Mouse (Mus musculus): ENCODE measurements around the gene Ahnak2. TPM values are rescaled to one million over a fixed set of nuclear protein-coding genes. Genes with fewer than 3 reads are reported as not detected.

Gene Ahnak2
- total RNA-seq, 2 experiments from 2014 or later: 13.8 to 14.5 TPM

DNA sequence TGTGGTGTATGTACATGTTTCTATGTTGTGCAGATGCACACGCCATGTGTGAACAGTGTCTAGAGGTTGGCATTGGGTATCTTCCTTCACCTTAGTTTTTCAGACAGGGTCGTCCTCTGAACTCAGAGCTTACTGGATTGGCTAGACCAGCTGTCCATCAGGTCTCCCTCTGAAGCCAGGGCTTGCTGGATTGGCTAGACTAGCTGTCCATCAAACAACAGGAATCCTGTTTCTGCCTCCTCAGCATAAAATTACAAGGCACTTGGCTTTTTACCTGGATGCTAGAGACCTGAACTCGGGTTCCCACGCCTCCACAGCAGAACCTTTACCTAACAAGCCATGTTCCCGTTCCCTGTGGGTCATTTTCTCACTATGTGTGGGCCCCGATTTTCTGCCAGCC is 33.4 kb downstream of the Ahnak2 start:
- DNase-seq (ENCODE audit: extremely low spot score in 1 of 2, low spot score in 2 of 2): no peak
- intact Hi-C loops (cut with DNase I): no loop called here

DNA sequence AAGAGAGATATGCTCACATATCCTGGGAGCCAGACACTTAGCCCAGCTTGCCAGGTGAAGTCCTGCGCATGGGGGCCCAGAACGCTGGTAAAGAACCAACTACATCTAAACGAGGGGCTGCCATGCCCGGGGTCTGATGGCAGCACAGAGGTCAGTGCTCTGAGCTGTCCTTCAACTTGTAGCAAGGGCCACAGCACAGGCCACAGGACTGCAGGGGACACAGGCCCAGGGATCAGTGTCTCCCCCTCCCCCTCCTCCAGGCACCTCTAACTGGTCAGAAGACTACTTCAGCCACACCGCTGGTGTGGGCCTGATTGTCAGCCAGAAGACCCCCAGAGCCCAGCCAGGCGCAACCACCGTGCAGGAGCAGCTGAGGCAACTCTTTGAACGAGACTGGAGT is 34.3 kb downstream of the Ahnak2 start:
- no peak for DNase-seq (ENCODE audit: extremely low spot score in 1 of 2, low spot score in 2 of 2)
- intact Hi-C loops (cut with DNase I): no loop called here

- intact Hi-C loops (cut with DNase I): no loop called here
- no peak for DNase-seq (ENCODE audit: extremely low spot score in 1 of 2, low spot score in 2 of 2)
These were observed 35.2 kb downstream of the Ahnak2 start for GRCm38 (mm10) chr12:112767036-112767890.

DNA sequence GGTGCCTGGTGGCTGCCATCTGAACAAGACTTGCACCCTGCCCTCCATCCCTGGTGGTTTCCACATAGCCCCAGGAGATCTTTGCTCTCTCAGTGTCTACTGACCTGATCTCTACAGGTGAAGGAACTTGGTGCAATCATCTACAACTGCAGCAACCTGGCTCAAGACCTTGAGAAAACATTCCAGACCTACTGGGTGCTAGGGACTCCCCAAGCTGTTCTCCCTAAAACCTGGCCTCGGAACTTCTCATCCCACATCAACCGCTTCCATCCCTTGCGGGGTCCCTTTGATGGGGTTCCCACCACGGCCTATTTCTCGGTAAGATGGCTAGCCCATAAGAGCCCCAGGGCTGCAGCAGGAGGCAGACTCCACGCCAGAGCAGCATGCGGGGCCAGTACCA is 35.9 kb downstream of the Ahnak2 start:
- no peak for DNase-seq (ENCODE audit: extremely low spot score in 1 of 2, low spot score in 2 of 2)
- intact Hi-C loops (cut with DNase I): no loop called here

DNA sequence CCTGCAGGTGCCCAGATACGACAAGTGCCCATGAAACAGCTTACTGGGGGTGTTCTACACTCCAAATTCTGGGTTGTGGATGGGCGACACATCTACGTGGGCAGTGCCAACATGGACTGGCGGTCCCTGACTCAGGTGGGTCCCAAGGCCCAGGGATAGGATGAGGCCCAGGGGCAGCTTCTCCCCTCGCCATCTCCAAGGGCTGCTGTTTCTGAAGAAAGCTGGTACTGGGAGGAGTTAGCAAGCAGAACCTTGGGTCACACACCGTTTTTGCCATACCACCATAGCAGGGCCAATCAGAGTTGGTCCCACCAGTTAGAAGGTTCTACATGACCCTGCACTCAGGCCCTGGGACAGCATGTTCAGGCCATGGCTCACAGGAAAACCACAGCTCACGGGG is 37.5 kb downstream of the Ahnak2 start:
- intact Hi-C loops (cut with DNase I): no loop called here

DNA sequence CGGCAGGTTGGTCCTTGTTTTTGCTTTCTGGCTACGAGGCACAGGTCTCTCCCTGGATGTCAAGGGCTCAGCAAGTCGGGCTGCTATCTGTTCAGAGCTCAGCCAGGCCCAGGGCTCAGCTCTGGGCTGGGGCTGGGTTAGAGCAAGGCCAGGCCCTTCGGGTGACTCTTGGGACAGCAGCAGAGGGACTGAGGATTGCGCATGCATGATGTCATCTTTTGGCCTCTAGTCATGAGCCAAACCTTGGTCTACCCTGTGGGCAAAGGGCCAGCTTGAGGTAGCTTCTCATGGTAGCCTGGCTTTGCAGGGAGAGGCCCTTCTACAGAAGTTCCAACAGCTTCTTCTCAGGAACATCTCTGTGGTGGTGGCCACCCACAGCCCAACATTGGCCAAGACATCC is 38.3 kb downstream of the Ahnak2 start:
- intact Hi-C loops (cut with DNase I): no loop called here
- peak in 1 of 2 experiments; percentile 24 for DNase-seq (ENCODE audit: extremely low spot score in 1 of 2, low spot score in 2 of 2)

More for the DNA sequence above, 37.5 kb downstream of the Ahnak2 start:
- DNase-seq (ENCODE audit: extremely low spot score in 1 of 2, low spot score in 2 of 2): no peak

GRCm38 (mm10) chr12:112763176-112763575 is 39.3 kb downstream of the Ahnak2 start:
- DNase-seq (ENCODE audit: extremely low spot score in 1 of 2, low spot score in 2 of 2): peak in 1 of 2 experiments; percentile 14
- intact Hi-C loops (cut with DNase I): no loop called here

DNA sequence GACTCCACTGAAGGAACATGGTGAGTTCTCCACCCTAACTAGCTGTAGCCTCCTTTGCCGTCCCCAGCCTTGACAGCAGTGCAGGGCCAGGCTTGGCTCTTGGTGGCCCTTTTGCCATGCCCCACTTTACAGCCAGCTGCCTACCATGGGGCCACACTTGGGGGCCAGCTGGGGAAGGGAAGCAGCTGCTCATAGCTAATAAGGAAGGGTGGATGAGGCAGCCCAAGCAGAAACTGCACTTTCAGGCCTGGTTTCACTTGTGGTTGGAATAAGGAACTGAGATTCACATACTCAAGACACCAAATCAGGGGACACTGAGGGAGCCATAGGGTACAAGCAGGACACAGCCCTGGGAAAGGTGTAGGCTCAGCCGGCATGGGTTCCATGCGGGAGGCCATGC is 40.4 kb downstream of the Ahnak2 start:
- peak in 1 of 2 experiments; percentile 48 for DNase-seq (ENCODE audit: extremely low spot score in 1 of 2, low spot score in 2 of 2)
- intact Hi-C loops (cut with DNase I): no loop called here

DNA sequence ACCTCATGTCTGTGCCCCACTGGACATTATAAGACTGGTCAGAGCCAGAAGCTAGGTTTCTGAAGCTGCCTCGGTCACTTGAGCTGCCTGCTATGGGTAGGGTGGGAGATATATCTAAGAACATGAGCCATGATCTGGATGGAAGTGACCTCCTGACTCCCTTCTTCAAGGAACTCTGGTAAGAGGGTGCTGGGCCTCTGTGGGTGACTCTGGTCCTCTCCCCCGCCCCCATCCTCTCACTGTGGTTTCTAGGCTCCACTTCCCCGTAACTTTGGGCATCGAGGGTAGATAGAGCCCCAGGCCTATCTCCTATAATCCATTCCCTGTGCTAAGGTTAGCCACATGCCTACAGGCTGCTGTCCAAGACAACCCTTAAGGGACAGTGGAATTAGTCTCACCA is 41.0 kb downstream of the Ahnak2 start:
- intact Hi-C loops (cut with DNase I): no loop called here
- no peak for DNase-seq (ENCODE audit: extremely low spot score in 1 of 2, low spot score in 2 of 2)

GRCm38 (mm10) chr12:112760154-112760926 is 42.1 kb downstream of the Ahnak2 start, which contains the start of gene Pld4:
Pld4 (plus strand) TSS chr12:112760655.
- intact Hi-C loops (cut with DNase I): no loop called here

DNA sequence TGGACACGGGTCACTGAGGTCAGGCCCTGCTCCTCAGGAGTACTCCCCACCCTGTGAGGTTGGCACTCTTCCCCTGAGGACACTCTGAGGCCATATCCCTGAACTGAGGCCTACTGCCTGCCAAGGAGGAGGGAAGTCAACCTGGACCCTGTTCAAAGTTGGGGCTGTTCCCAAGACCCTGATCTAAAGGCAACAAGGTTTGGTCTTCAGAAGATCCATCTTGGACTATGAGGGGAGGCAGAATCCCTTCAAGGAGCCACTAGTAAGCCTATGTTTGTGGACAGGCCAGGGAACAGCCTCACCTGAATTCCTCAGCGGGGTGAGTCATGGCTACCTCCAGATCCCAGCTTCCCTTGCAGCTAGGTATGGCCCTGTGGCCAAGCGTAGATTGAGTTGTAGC is 43.0 kb downstream of the Ahnak2 start:
- intact Hi-C loops (cut with DNase I): no loop called here
- no peak for DNase-seq (ENCODE audit: extremely low spot score in 1 of 2, low spot score in 2 of 2)

More at GRCm38 (mm10) chr12:112760154-112760926, 42.1 kb downstream of the Ahnak2 start, which contains the start of gene Pld4:
- DNase-seq (ENCODE audit: extremely low spot score in 1 of 2, low spot score in 2 of 2): peak in 1 of 2 experiments; percentile 54

- intact Hi-C loops (cut with DNase I): no loop called here
- no peak for DNase-seq (ENCODE audit: extremely low spot score in 1 of 2, low spot score in 2 of 2)
These were observed 44.6 kb downstream of the Ahnak2 start for GRCm38 (mm10) chr12:112757896-112758295.

GRCm38 (mm10) chr12:112755900-112756299 is 46.6 kb downstream of the Ahnak2 start:
- intact Hi-C loops (cut with DNase I): no loop called here
- DNase-seq (ENCODE audit: extremely low spot score in 1 of 2, low spot score in 2 of 2): no peak

- DNase-seq (ENCODE audit: extremely low spot score in 1 of 2, low spot score in 2 of 2): no peak
- intact Hi-C loops (cut with DNase I): no loop called here
These were observed 50.1 kb downstream of the Ahnak2 start for GRCm38 (mm10) chr12:112752399-112752798.

GRCm38 (mm10) chr12:112750976-112751375 is 51.5 kb downstream of the Ahnak2 start:
- intact Hi-C loops (cut with DNase I): no loop called here
- peak in 1 of 2 experiments; percentile 21 for DNase-seq (ENCODE audit: extremely low spot score in 1 of 2, low spot score in 2 of 2)

- peak in 1 of 2 experiments; percentile 27 for DNase-seq (ENCODE audit: extremely low spot score in 1 of 2, low spot score in 2 of 2)
- intact Hi-C loops (cut with DNase I): loop anchor here (5.0 kb wide), 1 partner anchor 95 kb away; no protein-coding TSS in a partner anchor
These were observed 54.9 kb downstream of the Ahnak2 start for GRCm38 (mm10) chr12:112747606-112747970.

DNA sequence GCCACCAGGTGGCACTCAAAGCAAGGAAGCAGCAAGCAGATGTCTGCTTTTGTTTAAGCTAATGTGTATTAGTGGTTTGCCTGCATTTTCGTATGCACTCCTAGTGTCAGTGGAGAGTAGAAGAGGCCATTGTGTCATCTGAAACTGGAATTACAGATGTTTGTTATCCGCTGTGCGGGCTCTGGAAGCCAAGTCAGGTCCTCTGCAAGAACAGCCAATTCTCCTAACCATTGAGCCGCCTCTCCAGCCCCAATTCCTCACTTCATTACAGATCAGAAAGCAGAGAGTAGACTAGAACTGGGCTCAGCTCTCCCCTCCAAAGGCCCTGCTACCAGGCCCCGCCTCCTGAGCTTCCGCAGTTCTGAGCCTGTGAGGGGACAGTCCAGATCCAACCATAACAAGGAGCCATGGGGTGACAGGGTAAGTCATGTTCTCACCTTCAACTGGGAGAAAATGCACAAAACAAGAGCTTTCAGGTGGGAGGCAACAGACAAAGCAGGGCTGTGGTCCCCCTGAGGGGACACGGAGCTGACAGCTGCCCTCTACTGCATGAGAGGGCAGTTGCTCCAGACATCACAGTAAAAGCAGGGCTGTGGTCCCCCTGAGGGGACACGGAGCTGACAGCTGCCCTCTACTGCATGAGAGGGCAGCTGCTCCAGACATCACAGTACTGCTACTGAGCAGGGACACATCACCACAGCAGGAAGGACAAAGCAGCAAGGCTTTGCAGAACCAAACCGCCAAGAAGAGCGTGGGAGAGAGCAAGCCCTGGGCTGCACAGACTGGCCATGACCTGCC is 55.5 kb downstream of the Ahnak2 start:
- peak; percentile 52 to 62 for DNase-seq (ENCODE audit: extremely low spot score in 1 of 2, low spot score in 2 of 2)
- intact Hi-C loops (cut with DNase I): loop anchor here (5.0 kb wide), 1 partner anchor 95 kb away; no protein-coding TSS in a partner anchor

- intact Hi-C loops (cut with DNase I): loop anchor here (5.0 kb wide), 1 partner anchor 96 kb away; no protein-coding TSS in a partner anchor
- no peak for DNase-seq (ENCODE audit: extremely low spot score in 1 of 2, low spot score in 2 of 2)
These were observed 56.0 kb downstream of the Ahnak2 start for GRCm38 (mm10) chr12:112746461-112746807.

GRCm38 (mm10) chr12:112745716-112746115 is 56.7 kb downstream of the Ahnak2 start:
- intact Hi-C loops (cut with DNase I): loop anchor here (5.0 kb wide), 1 partner anchor 97 kb away; no protein-coding TSS in a partner anchor
- peak in 1 of 2 experiments; percentile 36 for DNase-seq (ENCODE audit: extremely low spot score in 1 of 2, low spot score in 2 of 2)

Data from left cerebral cortex, postnatal 10 days (tissue).